Mouse (Mus musculus) gastrocnemius, postnatal 4 days (tissue): Measurements from ENCODE around the gene Pate3. TPM values are rescaled to one million over a fixed set of nuclear protein-coding genes. Genes with fewer than 3 reads are reported as not detected.
"Not testable (repeated sequence)": the region's sequence is repeated elsewhere in the genome, so short reads cannot be mapped to it uniquely, and the experiment has no call there.

Source experiments
- DNase-seq, 2 experiments: peaks; one replicate each; pipeline ENCODE4 v3.0.0; 2021 to 2022; ENCODE audit warnings: low spot score in 2 of 2, mixed read lengths in 2 of 2
- long read RNA-seq, 2 experiments: library from polyadenylated mRNA; stranded (forward); transcript quantifications; one replicate each; pipeline ENCODE4 v2.0.0; 2021
- total RNA-seq, 2 experiments: library from RNA; stranded (reverse); gene quantifications; 2 replicates each; pipeline ENCODE4 v1.2.3; 2021

Pate3 gene
- total RNA-seq: not detected
- long read RNA-seq, experiment 1: 0 reads
- long read RNA-seq, experiment 2: 0 reads

DNA sequence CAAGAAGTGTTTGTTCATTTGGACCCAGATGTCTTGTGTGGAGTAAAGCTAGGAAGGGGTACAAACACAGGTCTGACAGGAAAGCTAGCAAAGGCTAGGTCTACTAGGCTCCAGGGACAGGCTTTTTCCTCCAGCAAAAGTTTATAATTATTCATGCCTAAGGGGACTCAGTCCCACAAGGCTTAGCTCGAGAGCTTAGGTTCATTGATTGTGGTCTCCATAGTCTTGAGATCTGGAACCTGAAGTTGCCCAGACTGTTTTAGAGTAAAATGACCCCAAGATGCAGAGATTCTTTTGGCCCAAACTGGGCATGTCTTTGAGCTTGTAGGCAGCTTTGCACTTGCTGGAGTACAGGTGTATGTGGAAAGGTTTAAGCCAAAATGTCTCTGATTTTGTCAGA, at the start of gene Pate3:
Gene Pate3, minus strand, starts transcription at position 101 of the 400 bp plus-strand sequence.
- no peak for DNase-seq

DNA sequence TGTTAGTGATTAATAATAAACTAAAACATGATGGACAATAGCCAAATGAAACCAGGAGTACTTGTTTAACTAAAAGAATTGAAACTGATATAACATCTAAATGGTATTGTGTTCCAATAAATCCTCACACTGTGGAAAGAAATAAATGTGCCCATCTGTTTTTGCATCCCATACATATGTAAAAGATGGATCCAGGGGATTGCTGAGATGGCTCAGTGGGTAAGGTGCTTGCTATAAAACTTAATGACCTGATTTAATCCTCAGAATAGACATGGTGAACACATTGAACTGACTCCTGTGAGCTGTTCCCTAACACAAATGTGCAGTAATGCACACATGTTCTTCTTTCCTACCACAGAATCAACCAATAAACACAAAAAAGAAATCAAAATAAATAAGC, 43.9 kb upstream of the Pate3 start:
- no peak for DNase-seq

DNA sequence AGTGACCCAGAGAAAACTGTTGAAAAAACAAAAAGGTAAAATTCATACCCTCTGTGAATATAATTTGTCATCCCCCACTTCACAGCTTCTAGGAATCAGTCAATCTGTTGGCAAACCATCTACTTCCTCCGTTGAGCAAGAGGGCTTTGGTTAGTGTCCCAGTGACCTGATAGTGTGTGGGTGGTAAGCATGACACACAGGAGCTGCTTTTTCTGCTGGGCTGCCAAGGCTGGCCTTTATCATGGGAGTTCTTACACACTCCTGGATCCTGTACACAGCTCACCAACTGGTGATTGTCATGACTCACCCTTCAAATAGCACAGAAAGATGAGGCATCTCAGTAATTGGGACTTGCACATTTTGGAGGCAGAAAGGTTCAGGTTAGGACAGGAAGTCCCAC, 39.0 kb upstream of the Pate3 start, which contains the start of gene Pate1:
Gene Pate1, minus strand, starts transcription at position 378 of the 400 bp plus-strand sequence.
- no peak for DNase-seq

DNA sequence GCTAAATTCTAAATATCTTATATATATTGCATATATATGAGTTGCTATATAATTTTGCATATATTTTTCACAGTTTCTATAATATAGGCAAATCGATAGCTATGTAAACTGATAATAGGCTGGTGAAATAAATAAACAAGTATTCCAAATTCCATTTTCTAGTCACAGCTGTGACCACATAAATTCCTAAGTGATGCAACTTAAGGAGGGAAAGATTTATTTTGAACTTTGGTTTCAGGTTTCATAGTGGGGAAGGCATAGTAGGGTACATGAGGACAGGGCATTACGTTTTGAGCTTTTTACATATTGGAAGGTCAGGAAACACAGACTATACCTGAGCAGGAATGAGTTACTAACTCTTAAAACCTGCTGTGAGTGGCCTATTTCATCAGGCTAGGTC, 25.6 kb upstream of the Pate3 start:
- DNase-seq: no peak

DNA sequence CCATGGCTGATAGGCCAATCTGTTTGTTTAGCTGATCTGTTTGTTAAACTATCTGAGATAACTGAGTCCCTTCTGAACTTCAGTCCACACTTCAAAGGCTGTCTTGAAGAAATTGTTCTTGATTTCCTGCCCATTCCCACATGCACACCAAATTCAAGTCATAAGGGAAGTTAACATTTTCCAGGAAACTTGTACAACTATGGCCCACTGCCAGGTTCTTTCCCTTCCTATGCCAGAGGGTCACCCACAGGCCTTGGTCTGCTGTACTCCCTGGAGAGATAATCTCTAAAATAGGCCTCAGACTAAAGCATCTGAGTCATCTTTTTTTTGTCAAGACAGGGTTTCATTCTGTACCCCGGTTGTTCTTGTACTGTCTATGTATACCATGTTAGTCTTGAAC, 15.0 kb downstream of the Pate3 start:
- DNase-seq: no peak

DNA sequence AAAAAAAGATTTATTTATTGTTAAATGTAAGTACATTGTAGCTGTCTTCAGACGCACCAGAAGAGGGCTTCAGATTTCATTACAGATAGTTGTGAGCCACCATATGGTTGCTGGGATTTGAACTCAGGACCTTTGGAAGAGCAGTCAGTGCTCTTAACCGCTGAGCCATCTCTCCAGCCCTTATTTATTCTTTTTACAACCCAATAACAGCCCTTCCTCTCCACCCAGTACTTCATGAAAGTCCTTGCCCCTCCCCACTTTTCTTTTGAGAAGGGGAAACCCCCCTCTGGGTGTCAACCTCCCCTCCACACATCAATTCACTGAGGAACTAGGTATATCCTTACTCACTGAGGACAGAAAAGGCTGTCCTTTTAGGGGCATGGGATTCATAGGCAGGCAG, 31.2 kb downstream of the Pate3 start:
- DNase-seq: not testable (repeated sequence)

DNA sequence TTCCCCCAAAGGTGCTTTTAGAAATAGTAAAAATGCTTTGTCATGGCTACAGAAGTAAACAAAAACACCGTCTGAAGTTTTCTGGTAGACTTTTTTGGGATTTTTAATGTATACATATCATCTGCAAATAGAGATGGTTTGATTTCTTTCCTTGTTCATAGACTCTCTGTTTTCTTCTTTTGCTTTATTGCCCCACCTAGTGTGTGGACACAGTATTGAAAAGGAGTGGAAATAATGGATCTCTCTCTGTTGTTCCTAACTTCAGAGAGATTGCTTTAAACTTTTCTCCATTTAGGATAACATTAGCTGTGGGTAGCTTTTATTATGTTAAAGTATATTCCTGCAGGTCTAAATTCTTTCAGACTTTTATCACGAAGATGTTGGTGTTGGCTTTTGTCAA, 34.0 kb downstream of the Pate3 start:
- DNase-seq: no peak

DNA sequence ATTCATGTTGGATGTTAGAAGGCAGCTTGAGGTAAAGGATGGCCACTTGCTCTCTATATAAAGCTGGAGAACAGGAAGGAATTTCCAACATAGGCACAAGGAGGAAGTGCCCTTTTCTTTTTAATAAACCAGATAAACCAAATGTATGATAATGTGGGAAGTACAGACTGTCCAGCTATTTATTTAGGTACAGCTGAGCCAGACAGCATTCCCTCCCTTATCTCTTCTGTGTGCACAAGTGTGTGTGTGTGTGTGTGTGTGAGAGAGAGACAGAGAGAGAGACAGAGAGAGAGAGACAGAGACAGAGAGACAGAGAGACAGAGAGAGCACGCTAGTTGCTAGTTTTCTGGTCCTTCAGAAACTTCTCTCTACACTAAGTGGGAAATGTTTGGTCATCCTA, 36.2 kb downstream of the Pate3 start, which contains the start of gene Pate4:
Gene Pate4, minus strand, starts transcription at position 101 of the 400 bp plus-strand sequence.
- no peak for DNase-seq

DNA sequence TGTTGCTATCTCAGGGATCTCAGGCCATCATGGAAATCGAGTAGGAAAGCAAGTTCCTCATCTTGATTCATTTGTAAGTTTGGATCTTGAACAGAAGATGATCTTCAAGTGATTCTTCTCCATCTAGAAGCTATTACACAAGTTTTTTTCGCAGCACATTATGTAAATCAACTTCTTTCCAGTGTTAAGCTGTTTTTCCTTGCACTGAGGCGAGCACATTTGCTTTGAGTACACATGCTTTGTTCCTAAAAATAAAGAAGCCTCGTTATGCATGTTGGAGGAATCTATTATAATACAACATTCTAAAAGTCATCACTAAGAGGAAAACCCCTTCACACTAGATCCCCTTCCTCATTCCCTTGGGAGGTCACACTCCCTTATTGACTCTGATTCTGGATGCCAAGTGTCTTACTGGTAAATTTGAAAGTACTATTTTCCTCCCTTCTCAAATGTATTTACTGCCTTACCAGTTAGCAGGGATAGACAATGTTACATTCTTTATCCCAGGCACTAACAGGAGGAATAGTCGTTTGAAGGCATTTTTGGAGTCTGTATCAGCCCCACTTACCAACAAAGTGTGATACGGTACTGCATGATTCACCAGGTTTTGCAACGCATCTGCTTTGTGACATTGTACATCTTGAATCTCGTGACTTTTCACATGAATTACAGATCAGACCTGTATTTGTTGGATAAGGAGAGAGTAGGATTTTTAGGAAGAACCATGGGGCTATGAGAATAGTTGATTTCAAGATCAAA, 40.2 kb downstream of the Pate3 start:
- no peak for DNase-seq

Other genes starting within 250 kb of the Pate3 start
- 10 to 100 TPM; 62.0 to 63.2 TPM for gene Cdon, start 227.1 kb downstream of the Pate3 start, total RNA-seq
- gene Gm1113, start 129.9 kb downstream of the Pate3 start, total RNA-seq: not detected
- gene Ddx25, start 89.7 kb downstream of the Pate3 start, total RNA-seq: under 1 TPM; 0.10 to 0.15 TPM
- 10 to 100 TPM in 1 of 2 experiments, 1 to 10 TPM in 1; 9.0 to 11.8 TPM for gene Pus3, start 89.6 kb downstream of the Pate3 start, total RNA-seq
- gene Pate2, start 77.9 kb downstream of the Pate3 start, total RNA-seq: under 1 TPM; 0.21 to 0.42 TPM
- gene Hyls1, start 77.8 kb downstream of the Pate3 start, total RNA-seq: 1 to 10 TPM; 3.0 to 4.1 TPM
- gene Pate4, start 36.3 kb downstream of the Pate3 start, total RNA-seq: not detected
- not detected for gene Pate1, start 39.2 kb upstream of the Pate3 start, total RNA-seq
- gene Gm17677, start 92.8 kb upstream of the Pate3 start, total RNA-seq: not detected
- gene Gm17727, start 129.9 kb upstream of the Pate3 start, total RNA-seq: not detected
- not detected for gene Gm27235, start 141.9 kb upstream of the Pate3 start, total RNA-seq
- not detected for gene D730048I06Rik, start 141.9 kb upstream of the Pate3 start, total RNA-seq
- gene 9230110F15Rik, start 195.9 kb upstream of the Pate3 start, total RNA-seq: not detected